Mouse (Mus musculus): ENCODE measurements around the gene Galnt14.

Galnt14 gene

GRCm38 (mm10) chr17:73663237-73663636, 47.0 kb downstream of the Galnt14 start:
- no peak for DNase-seq

GRCm38 (mm10) chr17:73658731-73659445, 51.4 kb downstream of the Galnt14 start:
- DNase-seq: no peak

GRCm38 (mm10) chr17:73656373-73656772, 53.9 kb downstream of the Galnt14 start:
- no peak for DNase-seq

GRCm38 (mm10) chr17:73654261-73654660, 56.0 kb downstream of the Galnt14 start:
- DNase-seq: no peak

GRCm38 (mm10) chr17:73649371-73649770, 60.9 kb downstream of the Galnt14 start:
- no peak for DNase-seq

GRCm38 (mm10) chr17:73641676-73642075, 68.6 kb downstream of the Galnt14 start:
- no peak for DNase-seq

- DNase-seq: no peak
Observed at GRCm38 (mm10) chr17:73640117-73640480, 70.2 kb downstream of the Galnt14 start.

- DNase-seq: no peak
Observed at GRCm38 (mm10) chr17:73639401-73640116, 70.7 kb downstream of the Galnt14 start.

GRCm38 (mm10) chr17:73636988-73637387, 73.3 kb downstream of the Galnt14 start:
- no peak for DNase-seq

- DNase-seq: no peak
Observed at GRCm38 (mm10) chr17:73634896-73635295, 75.4 kb downstream of the Galnt14 start.

- DNase-seq: no peak
Observed at GRCm38 (mm10) chr17:73633991-73634710, 76.1 kb downstream of the Galnt14 start.

GRCm38 (mm10) chr17:73628263-73628914, 81.9 kb downstream of the Galnt14 start:
- DNase-seq: no peak

GRCm38 (mm10) chr17:73626912-73627311, 83.3 kb downstream of the Galnt14 start:
- DNase-seq: no peak

GRCm38 (mm10) chr17:73620049-73620448, 90.2 kb downstream of the Galnt14 start:
- DNase-seq: no peak

GRCm38 (mm10) chr17:73602552-73603478, 107.4 kb downstream of the Galnt14 start:
- no peak for DNase-seq

GRCm38 (mm10) chr17:73599923-73600322, 110.3 kb downstream of the Galnt14 start:
- no peak for DNase-seq

- no peak for DNase-seq
Observed at GRCm38 (mm10) chr17:73592081-73592480, 118.2 kb downstream of the Galnt14 start.

- no peak for DNase-seq
Observed at GRCm38 (mm10) chr17:73587573-73587972, 122.7 kb downstream of the Galnt14 start.

- no peak for DNase-seq
Observed at GRCm38 (mm10) chr17:73574186-73574585, 136.1 kb downstream of the Galnt14 start.

- no peak for DNase-seq
Observed at GRCm38 (mm10) chr17:73572881-73573280, 137.4 kb downstream of the Galnt14 start.

- DNase-seq: peak; percentile 18 to 71
Observed at GRCm38 (mm10) chr17:73572440-73572839, 137.8 kb downstream of the Galnt14 start.

- no peak for DNase-seq
Observed at GRCm38 (mm10) chr17:73571961-73572360, 138.3 kb downstream of the Galnt14 start.

Measured in spleen, adult 18-20 months (tissue).